Comparison of ENCODE assay signal across 25 mouse cellular contexts in genomic region chr8:128106569-128106968, GRCm38 (mm10).
DNase-seq lines count a peak whose midpoint lies in the region; ATAC-seq and TF ChIP-seq lines count a peak whose summit lies in the region.
"Had no signal": no experiment of that assay in that cellular context is flagged by ENCODE, and none has a peak within 500 bp of the region (broad histone marks: within the 10 kb centered on the region; RNA-seq: fewer than 3 reads in every experiment).

No protein-coding gene starts in this region.

- 0 out of 2 replicates have a peak, but pooled peaks cover 4% of the 10 kb centered on the region for H3K4me1 ChIP-seq in neural tube, embryonic 13.5 days (replicated peaks)

- H3K79me3 ChIP-seq in C2C12 (ENCODE audit: low read depth): no peaks in the 10 kb centered on the region

- 0 out of 2 replicates have a peak overlapping the region, but pooled peaks have one; percentile 38 for H3K27ac ChIP-seq in neural tube, embryonic 13.5 days (replicated peaks)

- H3K4me2 ChIP-seq in neural tube, embryonic 13.5 days: no peak overlapping the region
- H3K4me2 ChIP-seq in myocyte (ENCODE audit: low read depth): no peak overlapping the region

- H3K36me3 ChIP-seq in neural tube, embryonic 13.5 days: no peaks in the 10 kb centered on the region
- H3K36me3 ChIP-seq in C2C12 (ENCODE audit: control insufficient read depth, insufficient read depth) (no peaks in the 10 kb centered on the region), myocyte (ENCODE audit: control insufficient read depth, insufficient read depth) (no peaks in the 10 kb centered on the region)
- H3K36me3 ChIP-seq: G1E had no signal

- intact Hi-C loops in left cerebral cortex, postnatal 14 days (cut with DNase I): no loop called here

- no peak for TF ChIP-seq CTCF in C2C12 (IDR thresholded peaks at IDR 0.05; ENCODE audit: control insufficient read depth, insufficient read depth, insufficient read length)

- 86% methylated on average over 2 of the region's 2 CpGs for WGBS in neural tube, embryonic 13.5 days

- TF ChIP-seq POLR2A in myocyte (IDR thresholded peaks at IDR 0.05; ENCODE audit: insufficient read length, low read depth): no peak

- H3K4me3 ChIP-seq in neural tube, embryonic 13.5 days: no peak overlapping the region
- H3K4me3 ChIP-seq in C2C12 (ENCODE audit: insufficient read depth, poor library complexity, severe bottlenecking): no peak overlapping the region
- no peak overlapping the region for H3K4me3 ChIP-seq in myocyte

- DNase-seq in neural tube, embryonic 10.5 days (ENCODE audit: extremely low spot score, low spot score): no peak
- DNase-seq in MN1 (ENCODE audit: low spot score): peak; percentile 71
- DNase-seq in c-Kit-positive CD71-positive TER-119-positive erythroid progenitor cells, embryonic 14.5 days (ENCODE audit: low spot score): no peak
- DNase-seq in left cerebral cortex, postnatal 14 days (ENCODE audit: low spot score in 2 of 2): no peak
- DNase-seq in urinary bladder, adult 2 months (ENCODE audit: low spot score): no peak
- DNase-seq: adrenal gland, adult 2 months; adrenal gland, adult 8-10 months; adrenal gland, postnatal 10 days; adrenal gland, postnatal 14 days; adrenal gland, postnatal 25 days; adrenal gland, postnatal 36 days; B cell, adult 2 months; cerebellum, adult 11 months; cerebellum, adult 11-12 months; cerebellum, adult 18-20 months; cerebellum, adult 2 months; cerebellum, adult 8-10 months had no signal

- no peaks in the 10 kb centered on the region for H3K79me2 ChIP-seq in C2C12 (ENCODE audit: control insufficient read depth, insufficient read depth)
- no peaks in the 10 kb centered on the region for H3K79me2 ChIP-seq in myocyte (ENCODE audit: control insufficient read depth, insufficient read depth)

- no peak overlapping the region for H3ac ChIP-seq in C2C12 (ENCODE audit: control insufficient read depth, insufficient read length, low read depth)
- H3ac ChIP-seq in myocyte (ENCODE audit: control insufficient read depth, insufficient read length): no peak overlapping the region

- no peak overlapping the region for H3K9ac ChIP-seq in neural tube, embryonic 13.5 days

- ATAC-seq in neural tube, embryonic 13.5 days (ENCODE audit: low read depth): no peak
- ATAC-seq: activated CD4-positive, CD25-positive, alpha-beta regulatory T cell, adult 4 months; CD4-positive, CD25-positive, alpha-beta regulatory T cell, adult 4 months; Patski had no signal

- H3K27me3 ChIP-seq in neural tube, embryonic 13.5 days: no peaks in the 10 kb centered on the region
- H3K27me3 ChIP-seq in C2C12 (ENCODE audit: control insufficient read depth, insufficient read depth, insufficient read length) (no peaks in the 10 kb centered on the region), myocyte (ENCODE audit: control insufficient read depth, insufficient read depth, insufficient read length) (no peaks in the 10 kb centered on the region)
- H3K27me3 ChIP-seq: CH12.LX, Patski had no signal

- no peaks in the 10 kb centered on the region for H3K9me3 ChIP-seq in neural tube, embryonic 13.5 days

TF ChIP-seq in C2C12, 6 proteins besides CTCF, POLR2A, EP300 and RAD21:
- TF ChIP-seq MYOD1 (IDR thresholded peaks at IDR 0.05; ENCODE audit: control insufficient read depth, insufficient read length, low read depth) (peak; percentile 12), CEBPB (IDR thresholded peaks at IDR 0.05; ENCODE audit: low read depth) (no peak)

TF ChIP-seq in myocyte, 11 proteins besides CTCF, POLR2A, EP300 and RAD21:
- TF ChIP-seq MYOD1 (IDR thresholded peaks at IDR 0.05; ENCODE audit: control insufficient read depth in 1 of 3, insufficient read length in 2 of 3, low read depth in 2 of 3) (peak; percentile 45 to 61 (median 51)), USF1 (IDR thresholded peaks at IDR 0.05; ENCODE audit: low read depth) (no peak), MAX (IDR thresholded peaks at IDR 0.05; ENCODE audit: low read depth) (no peak), TCF3 (IDR thresholded peaks at IDR 0.05; ENCODE audit: insufficient read length, low read depth) (no peak)
